Mouse (Mus musculus) heart, adult 11 months (tissue): ENCODE results near the gene Rpl10a.
A peak's percentile ranks its signal among the peaks of the same experiment; 100 is the strongest.

Experiments
- DNase-seq: peaks from one replicate; pipeline ENCODE4 v3.0.0; 2022

Rpl10a gene

DNA sequence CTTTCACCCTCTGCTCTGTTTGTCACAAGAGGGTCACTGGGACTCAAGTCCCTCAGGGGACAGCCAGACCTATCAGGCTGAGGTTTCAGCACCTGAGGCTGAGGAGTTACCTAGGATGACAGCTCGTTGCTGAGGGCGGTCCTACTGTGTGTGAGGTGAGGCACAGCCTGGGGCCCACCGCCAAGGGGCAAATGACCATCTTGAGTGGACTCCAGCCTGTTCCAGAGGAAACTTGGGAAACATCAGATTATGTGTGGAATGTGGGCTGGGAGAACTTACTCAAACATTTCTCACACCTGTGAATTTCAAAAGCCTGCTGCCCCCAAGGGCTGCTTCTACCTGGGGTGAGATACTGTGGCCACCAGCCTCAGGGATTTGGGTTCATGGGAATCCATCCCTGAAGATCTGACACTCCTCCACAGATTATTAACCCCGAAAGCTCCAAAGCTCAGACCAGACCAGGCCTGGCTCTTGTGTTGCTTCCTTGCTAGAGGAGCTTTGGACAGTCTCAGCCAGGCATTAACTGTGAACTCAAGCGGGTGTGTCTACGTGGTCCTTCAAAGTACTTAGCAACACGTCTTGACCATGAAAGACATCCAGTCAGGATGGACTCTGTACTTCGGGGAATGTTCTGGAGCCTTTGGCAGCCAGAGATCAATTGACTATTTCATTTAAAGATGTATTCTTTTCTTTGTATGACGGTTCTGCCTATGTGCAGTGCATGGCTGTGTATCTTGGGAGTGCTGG, 32.4 kb downstream of the Rpl10a start:
- no peak for DNase-seq

DNA sequence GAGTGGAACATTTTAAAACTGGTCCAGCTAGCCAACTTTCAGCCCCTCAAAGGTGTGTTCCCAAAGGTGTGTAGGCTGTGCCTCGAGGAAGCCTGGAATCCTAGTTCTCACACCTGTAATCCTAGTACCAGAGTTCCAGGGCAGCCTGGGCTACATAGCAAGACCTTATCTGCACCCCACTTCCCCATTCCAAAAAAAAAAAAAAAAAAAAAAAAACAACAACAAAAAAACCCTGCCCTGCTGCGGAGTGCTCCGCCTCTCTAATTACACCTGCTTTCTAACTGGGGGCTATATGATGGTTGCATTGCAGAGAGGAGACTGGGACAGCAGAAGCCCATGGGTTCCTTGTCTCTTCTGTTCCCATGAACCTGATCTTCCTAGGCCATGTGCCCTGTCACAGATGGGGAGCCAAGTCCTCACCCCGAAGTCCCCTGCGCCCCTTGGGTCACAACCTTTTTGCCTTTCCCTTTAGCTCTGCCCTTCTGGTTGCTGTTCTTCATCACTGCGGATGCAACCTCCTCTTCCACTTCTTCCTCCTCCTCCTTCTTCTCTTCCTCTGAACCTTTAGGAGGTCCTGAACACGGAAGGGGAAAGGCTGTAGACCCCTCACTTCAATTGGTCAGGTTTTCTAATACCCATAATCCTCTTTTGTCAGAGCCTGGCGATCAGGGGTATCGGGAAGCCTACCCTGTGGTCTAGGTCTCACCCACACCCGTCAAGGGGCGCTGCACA, 33.8 kb downstream of the Rpl10a start:
- no peak for DNase-seq

DNA sequence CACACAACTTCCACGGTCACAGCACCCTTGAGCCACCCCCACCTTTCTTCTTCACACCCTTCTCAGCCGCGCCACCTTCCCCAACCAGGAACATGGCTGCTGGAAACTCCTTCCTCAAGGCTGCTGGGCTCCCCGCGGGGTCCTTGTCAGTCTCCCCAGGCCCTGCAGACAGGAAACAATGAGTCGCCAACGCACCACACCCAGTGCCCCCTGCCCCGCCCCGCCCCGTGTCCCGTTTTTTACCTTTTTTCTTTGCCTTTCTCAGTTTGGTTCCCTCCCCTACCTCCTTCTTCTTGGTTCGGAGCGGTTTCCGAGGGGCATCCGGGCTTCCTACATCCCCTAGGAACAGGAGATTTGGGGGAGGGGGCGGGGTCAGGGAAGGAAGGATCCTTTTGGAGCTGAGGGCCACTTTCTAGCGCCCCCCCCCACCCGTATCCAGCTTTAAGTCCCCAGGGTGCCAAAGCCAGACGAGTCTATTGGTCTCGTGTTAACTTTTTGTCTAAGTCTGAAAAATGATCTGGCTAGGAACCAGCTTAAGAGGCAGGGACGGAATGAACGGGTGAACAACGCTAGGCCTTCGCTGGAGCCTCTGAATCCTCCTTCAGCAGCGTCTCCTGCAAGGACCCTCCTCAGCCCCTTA, 34.5 kb downstream of the Rpl10a start:
- DNase-seq = no peak

DNA sequence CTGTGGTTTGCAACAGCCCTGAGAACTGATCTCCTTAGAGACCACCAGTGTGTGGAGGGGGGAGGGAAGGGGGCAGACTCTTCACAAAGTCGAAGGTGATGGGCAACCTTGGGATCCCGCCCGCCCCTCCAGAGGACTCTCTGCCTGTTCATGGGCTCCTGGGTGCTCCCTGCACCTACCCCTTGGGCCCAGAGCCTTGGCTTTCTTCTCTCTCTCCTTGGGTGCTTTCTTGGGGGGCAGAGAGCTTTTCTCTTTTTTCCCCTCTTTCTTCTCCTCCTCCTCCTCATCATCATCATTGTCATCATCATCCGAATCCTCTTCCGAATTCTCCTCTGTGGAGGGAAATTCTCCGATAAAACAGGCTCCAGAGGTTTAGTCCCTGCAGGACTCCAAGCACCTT, 35.2 kb downstream of the Rpl10a start:
- no peak for DNase-seq

DNA sequence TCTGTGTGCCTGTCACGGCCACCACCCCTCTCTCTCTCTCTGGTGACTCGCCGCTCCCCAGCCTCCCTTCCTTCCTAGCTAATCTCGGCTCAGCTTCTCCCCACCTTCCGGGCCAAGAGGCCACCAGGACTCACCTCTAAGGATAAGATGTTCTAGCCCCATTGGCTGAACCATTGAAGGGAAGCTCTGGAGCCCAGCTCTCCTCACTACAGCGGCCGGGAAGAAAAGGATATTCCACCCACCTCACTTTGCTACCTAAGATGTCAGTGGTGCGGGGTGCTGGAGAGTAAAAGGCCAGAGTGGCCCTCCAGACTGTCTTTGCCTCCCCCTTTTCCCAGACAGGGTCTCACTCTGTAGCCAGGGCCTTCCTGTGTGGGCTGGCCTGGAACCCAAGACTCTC, 36.9 kb downstream of the Rpl10a start, which contains the start of gene Tulp1:
Tulp1 (minus strand) TSS at position 101 of the 400 bp plus-strand sequence.
- no peak for DNase-seq

DNA sequence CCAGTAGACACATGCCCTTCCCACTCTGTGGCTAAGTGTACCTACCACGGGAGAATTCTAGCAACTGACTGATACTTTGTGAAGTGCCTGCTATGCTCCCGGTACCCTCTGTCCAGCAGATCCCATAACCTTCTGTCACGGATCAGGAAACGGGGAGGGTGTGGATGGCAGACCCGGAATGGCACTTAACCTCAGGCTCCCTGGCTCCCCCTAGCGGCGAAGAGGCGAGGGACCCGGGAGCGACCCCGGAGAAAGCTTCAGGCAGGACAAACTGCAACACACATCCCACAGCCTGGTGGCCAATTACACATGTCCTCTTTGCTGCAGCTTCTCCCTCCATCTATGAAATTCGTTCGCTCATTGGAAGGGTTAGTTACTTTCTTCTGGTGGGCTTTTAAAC, 40.2 kb downstream of the Rpl10a start:
- DNase-seq = peak; percentile 97

DNA sequence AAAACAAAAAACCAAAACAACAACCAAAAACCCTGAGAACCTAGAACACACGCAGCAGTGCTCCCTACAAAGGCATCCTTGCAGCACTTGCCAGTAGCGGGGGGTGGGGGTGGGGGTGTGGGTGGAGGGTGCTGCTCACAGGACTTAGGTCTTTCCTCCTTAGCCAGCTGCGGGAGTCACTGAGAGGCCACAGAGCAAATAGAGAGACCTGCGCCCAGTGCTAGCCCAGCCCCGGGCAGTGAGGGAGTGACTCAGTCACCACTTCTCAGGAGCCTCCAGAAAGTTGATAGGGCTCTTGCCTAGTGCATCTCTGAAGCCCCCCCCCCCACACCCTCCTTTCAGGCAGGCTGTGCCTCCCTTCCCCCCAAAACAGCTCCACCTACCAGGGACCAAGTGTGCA, 40.8 kb downstream of the Rpl10a start:
- no peak for DNase-seq

DNA sequence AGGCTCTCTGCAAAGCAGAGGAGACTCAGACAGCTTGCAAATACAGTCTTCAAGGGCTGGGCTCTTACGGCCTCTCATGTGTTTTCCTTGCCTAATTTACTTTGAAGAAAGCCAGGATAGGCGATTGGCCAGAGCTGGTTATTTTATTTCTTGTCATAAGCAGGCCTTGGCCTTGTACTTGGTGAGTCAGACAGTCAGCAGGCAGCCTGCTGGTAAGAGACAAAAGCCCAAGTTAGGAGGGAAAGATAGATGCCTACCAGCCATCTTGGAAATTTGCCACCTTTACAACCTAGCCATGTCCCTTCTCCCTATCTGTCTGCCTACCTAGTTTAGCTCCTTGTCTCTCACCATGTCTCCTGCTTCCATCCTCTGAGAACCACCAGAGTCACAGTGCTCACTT, 43.0 kb downstream of the Rpl10a start:
- DNase-seq = no peak

DNA sequence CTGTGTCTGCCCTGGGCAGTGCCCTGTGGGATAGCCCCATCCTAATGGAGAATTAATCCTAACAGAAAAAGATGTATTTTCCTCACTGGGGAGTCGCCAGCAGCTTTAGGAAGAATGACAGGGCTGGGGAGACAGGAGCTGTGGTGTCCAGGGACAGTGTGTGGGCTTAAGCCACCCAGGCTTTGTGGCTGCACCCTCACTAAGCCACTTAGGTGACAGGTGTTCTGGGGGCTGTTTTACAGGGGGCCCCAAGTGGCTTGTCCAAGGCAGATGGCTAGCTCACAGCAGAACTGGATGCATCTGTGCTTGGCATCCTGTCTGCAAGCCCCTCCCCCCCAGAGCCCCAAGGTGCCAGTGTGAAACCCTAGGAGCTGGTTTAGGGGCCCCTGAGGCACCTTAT, 43.7 kb downstream of the Rpl10a start:
- no peak for DNase-seq

DNA sequence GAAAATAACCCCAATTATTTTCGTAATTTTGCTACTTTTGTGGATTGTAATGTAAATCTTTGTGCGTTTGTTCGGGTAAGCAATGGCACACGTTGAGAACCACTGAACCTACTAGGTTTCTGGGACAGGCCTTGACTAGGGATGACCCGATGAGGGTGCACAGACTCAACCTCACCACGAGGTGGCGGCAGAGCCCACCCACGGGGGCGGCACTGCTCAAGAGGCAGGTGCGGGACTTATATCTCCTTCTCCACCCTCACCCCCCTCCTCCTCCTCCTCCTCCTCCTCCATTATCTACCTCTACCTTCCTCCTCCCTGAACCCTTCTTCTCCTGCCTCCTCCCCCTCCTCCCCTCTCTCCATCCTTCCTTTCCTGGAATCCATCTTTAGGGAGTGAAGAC, 45.5 kb downstream of the Rpl10a start:
- DNase-seq = no peak

DNA sequence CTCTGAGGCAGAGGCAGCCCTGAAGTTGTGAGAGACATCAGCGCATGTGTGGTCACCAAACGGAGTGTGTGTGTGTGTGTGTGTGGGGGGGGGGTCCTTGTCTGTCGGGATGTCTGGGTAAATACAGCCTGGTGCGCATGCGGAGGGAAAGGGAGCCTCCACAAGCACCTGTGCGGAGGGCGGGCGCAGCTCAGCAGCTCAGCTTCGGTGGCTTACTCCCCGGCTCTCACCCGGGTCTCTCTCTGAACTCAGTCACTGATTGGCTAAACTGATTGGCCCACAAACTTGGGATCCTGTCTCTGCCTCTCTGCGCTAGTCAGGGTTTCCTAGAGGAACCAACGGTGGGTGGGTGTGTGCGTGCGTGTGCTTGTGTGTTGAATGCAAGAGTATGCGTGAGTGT, 46.2 kb downstream of the Rpl10a start:
- no peak for DNase-seq

DNA sequence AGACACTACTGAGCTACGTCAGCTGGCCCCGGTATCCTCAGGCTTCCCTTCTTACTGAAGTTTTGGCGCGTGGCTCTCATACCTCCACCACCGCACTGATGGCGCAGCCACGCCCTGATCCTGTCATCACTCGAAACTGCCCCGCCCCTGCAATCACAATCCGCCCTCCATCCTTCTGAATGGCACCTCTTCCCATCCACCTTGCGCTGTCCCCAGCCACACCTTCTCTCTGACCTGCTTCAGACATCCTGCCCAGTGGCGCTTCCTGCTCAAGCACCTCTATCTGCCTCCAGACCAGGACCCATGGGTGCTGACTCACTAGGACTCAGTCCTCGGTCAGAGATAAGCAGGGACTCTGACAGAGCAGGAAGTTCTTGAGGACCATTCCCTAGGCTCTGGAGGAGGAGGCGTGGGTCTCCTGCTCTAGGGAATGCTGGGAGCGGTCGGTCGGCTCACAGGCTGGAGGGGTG, 47.4 kb downstream of the Rpl10a start:
- no peak for DNase-seq

DNA sequence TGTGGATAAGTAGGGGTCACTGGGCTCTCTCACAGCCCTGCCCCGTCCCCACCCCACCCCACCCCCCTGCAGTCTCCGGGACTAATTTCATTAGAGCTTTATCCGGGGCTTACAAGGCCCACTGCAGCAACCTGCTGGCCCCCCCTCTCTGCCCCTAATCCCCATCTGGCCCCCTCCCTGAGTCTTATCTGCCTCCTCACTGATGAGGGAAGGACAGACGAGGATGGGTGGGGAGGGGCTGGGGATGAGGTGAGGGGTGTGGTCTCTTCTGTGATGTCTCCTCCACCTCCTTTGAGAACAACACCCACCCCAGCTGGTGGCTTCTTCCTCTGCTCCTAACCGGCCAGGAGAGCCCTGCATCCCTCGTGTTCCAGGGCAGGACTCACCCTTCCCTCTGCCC, 52.0 kb downstream of the Rpl10a start:
- no peak for DNase-seq
